Mouse (Mus musculus) left cerebral cortex, adult 8-10 months (tissue): Measurements from ENCODE around the gene E2f4. TPM values are rescaled to one million over a fixed set of nuclear protein-coding genes. Genes with fewer than 3 reads are reported as not detected.

ENCODE experiments used
- DNase-seq, 2 experiments: peaks; one replicate each; pipeline ENCODE4 v3.0.0; 2022; ENCODE audit warnings: low spot score in 2 of 2
- total RNA-seq, 4 experiments: library from RNA; stranded (reverse); gene quantifications; 2 replicates each; pipeline ENCODE4 v1.2.4; 2022

E2f4 gene
- total RNA-seq, 4 experiments from 2014 or later = 31.2 to 39.0 (median 34.8) TPM

DNA sequence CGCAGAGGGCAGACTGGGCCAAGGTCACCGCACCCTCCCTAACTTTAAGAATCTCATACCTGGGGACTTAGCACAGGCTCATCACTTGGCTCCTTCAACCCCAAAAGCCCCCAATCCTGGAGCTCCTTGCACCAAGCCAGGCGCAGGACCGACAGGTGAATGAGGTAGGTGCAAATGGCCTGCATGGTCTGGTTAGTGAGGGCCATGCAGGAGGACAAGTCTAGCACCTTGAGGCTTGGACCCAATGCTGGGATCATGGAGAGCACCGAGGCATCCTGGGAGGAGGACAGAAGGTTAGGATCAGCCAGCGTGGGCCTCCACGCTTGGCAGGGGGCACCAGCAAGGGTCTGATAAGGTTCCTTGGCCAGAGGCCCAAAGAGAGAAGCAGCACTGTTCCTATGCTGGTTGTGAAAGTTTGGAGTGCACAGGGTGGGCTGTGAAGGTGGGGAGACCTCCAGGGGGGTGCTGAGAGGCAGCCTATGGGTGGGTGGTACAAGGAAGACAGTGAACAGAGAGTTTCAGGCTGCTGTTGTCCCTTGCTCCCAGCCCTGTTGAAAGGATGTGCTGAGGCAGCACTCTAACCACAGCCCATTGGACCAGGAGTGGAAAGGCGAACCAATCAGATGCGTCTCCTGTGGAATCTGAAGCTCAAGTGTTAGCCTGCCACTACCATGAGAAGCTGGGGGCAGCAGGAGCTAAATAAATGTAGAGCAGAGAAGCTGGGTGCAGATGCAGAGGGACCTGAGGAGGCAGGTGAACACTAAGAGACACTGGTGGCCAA, 16.3 kb downstream of the E2f4 start:
- DNase-seq = no peak

DNA sequence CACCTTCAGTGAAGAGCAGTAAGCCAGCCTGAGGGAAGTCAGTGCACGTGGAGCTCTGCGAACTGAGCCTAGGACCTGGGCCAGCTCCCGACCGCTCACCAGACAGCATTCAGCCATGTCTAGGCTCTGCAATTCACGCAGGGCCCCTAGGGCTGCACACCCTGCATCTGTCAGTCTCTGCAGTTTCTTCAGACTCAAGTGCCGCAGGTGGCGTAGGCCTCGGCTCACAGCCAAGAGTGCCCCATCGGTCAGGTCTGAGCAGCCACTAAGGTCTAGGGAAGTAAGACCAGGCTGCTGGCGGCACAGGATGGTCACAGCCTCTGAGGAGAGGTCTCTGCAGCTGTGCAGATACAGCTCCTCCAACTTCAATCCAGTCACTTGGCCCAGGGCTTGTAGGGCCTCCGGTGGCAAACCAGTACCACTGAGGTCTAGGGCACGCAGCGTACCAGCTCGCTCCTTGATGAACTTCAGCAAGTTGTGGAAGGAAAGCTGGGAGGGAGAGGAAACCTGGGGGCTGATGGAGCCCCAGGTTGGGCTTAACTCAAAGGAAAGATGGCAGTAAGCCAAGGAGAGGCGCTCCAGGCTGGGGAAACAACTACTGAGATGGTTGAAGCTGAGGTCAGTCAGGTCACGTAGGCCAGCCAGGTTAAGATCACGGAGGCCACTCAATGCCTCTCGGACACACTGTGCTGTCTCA, 17.8 kb downstream of the E2f4 start:
- DNase-seq = no peak

DNA sequence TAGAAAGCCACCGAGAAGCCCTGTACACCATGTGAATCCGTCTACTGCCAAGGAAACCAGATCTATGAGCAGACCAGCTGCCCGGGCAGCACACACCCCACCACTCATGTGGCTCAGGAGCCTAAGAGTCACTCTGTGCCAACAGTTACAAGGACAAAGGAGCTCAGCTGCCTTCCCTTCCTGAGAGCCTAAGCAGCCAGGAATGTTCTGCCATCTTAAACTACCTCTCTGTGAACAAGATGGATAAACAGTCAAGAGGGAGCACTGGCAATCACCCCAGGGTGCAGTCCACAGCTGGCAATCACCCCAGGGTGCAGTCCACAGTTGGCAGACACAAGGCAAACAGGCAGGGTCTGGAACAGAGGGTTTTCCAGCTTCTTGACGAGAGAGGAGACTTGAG, 20.5 kb downstream of the E2f4 start:
- no peak for DNase-seq

DNA sequence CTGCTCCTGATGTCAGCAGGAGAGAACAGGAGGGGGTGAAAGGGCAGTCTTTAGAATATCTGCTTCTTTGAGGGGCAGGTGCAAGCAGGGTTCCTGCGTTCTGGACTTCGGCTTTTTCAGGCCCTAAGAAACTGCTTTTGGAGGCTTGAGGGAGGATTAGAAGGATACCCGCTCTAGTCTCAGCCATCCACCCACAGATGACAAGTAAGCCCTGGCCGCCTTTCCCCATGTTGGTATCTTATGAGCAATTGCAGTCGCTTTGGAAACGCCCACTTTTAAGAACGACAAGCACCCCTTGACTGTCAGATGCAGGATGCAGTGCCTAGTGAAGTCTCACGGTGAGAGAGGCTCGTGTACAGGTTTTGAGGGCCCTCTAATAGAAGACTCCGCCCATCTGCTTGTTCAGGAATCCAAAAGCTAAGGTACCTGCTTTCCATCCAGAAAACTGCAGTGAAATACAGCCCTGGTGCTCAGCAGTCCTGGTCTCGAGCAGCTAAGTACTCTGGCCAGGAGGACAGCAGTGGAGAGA, 21.3 kb downstream of the E2f4 start:
- DNase-seq = no peak

DNA sequence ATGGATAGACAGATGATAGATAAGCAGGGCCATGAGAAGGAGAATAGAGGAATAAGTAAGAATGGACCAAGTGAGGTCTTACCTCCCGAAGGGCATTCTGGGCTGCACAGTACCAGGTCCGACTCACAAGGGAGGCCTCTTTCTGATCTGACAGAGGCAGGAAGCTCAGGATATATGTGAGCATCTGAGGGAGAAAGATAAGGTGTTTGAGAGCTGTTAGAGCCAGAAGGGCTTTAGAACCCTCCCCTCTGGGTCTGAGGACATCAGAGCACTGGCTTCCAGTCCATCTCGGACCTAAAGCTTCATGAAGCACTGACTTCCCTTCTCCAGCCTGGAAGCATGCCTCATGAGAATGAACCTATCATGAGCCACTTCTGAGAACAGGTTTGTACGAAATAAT, 25.7 kb downstream of the E2f4 start:
- DNase-seq = no peak

DNA sequence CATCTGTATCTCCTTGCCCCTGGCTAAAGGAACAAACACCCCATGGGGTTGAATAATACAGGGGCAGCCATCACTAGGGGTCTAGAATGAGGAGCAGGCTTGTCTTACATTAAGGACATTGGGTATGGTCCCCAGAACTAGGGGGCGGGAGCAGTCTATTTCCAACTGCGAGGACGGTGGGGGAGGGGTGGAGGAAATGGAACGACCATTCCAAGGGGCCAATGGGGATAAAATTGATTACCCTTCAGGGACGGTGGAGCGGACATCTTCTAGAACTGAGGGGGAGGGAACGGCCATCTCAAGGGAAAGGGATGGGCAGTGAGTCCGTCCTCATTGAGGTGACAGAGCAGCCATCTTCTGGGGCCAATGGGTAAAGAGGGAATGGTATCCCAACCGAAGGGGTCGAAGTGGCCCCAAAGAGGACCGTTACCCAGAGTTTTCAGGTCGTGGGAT, 28.2 kb downstream of the E2f4 start:
- DNase-seq = no peak

DNA sequence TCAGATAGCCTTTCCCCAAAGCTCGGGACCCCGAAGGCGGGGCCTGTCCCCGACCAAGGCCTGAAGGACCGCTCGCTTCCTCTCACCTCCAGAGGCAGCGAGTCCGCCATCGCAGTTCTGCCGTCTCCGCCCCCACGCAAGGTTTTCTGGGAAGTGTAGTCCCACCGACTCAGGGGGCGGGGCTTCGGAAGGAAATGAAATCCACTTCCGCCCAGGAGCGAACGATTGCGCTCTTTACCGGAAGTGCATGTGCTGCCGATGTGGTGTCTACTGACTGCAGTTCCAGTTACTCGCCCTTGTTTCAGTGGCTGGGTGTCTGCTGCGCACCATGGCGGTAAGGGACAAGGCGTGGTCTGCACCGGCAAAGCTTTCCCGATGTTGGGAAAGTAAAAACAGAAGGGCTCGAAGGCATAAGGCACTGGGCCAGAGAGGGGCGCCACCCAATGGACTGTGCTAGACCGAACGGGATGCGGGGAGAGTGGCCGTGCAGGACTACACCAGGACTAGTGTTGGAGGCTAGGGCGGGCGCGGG, 28.7 kb downstream of the E2f4 start, which contains the start of the genes Lrrc29 and Tmem208:
Gene Lrrc29, minus strand, starts transcription at position 138 of the 532 bp plus-strand sequence.
Gene Tmem208, plus strand, starts transcription at position 214 of the 532 bp plus-strand sequence.
- DNase-seq = peak; percentile 85 to 96

DNA sequence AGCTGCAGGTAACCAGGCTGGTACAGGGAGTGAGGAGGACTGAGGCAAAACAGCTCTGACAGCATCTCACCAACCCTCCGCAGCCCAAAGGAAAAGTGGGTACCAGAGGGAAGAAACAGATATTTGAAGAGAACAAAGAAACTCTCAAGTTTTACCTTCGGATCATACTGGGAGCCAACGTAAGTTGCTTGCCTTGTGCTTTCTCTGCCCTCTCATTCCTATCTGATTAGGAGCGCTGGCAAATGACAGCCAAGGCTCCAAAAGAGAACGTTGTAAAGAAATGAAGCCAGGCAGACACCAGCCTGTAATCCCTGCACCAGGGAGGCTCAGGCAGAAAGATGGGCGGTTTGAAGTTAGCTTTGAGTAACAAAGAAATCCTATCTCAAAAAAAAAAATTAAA, 29.5 kb downstream of the E2f4 start:
- DNase-seq = no peak

DNA sequence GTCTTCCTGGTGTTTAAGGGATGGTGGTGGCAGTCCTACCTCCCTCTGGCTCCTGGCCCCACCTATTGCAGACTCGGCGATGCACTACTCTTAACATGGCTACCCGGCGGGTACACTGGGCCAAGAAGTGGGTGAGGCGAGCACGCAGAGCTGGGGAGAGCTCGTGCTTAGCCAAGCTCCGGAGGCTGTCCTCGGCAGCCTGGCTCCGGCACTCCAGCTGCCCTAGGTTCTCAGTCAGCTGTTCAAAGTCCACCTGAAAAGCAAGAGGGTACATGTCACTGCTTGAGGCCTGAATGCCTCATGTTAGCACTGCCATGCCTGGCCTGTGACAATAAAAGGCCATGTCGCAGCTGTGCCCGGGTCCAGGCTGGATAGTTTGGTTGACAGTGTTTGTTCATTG, 32.9 kb downstream of the E2f4 start:
- DNase-seq = no peak

DNA sequence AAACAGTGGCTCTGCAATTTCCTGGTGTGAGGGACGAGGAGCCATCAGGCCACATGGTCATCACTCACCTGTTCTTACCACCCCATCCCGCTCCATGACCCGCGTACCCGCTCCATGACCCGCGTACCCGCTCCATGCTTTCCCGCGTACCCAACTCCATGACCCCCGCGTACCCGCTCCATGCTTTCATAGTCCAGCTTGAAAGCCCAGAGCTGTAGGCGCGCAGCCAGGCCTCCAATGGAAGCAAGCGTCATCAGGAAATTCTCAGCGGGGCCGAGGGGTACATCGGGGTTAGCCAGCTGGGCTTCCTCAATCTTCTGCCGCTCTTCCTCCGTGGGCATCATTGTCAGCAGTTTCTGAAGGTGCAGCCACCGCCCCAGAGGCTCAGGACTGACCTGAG, 34.0 kb downstream of the E2f4 start:
- DNase-seq = no peak

DNA sequence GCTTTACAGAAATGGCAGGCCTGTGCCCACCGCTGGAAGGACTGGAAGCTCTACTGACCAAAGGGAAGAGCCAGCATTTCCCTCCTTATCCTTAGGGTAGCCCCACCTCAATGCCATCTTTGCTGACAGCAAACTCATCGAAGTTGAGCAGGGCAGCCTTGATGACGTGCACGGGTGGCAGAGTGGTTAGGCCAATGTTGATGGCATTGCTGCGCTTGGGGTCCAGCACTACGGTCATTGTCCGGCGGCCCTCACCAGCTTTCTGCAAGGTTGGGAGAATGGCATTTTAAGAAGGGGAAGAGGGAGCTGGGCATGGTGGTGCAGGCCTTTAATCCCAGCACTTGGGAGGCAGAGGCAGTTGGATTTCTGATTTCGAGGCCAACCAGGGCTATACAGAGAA, 34.5 kb downstream of the E2f4 start:
- no peak for DNase-seq

DNA sequence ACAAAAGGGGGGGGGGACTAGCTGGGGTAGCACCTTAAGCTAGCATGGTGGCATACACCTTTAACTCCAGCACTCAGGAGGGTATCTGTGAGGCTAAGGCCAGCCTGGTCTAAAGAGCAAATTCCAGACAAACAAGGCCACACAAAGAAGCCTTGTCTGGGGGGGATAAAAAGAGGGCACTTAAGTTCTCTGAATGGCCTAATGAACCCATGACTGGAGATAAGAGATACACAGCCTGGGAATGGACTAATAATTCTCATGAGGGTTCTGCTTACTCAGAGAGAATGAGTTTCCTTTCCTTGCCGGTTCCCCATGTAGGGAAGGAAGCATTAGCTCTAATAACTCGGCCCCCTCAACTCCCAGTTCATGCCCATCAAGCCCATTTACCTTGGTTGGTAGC, 35.1 kb downstream of the E2f4 start:
- no peak for DNase-seq

DNA sequence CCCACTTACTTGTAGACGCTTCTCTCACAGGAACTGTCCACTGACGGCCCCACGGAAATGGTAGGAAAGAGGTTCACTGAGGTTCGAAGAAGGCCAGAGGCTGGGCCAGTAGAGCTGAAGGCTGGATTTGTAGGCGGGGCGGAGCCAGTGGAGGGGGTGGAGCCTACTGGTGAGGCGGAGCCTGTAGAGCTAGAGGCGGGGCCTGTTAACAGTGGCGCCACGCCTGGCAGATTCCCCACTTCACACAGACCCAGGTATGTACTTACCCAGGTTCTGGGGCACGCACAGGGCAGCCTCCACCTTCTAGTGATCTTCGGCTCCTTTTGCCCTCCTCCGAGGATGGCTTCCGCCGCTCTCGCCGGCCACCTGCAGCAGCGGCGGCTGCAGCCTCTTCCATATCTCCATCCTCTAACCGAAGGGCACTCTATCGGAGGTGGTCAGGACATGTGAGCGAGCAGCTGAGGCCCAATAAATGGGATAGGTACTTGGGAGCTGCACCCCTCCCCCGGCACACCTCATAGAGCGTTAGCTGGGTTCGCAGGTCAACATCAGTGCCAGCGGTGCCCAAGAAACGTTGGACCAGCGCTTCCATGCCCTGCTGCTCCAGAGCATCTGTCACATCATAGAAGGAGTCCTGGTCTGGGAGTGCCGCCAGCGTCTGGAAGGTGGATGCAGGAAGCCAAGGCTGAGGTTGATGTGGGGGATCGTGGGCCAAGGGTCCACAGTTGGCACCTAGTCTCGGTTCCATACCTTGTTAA, 39.1 kb downstream of the E2f4 start:
- DNase-seq = no peak

DNA sequence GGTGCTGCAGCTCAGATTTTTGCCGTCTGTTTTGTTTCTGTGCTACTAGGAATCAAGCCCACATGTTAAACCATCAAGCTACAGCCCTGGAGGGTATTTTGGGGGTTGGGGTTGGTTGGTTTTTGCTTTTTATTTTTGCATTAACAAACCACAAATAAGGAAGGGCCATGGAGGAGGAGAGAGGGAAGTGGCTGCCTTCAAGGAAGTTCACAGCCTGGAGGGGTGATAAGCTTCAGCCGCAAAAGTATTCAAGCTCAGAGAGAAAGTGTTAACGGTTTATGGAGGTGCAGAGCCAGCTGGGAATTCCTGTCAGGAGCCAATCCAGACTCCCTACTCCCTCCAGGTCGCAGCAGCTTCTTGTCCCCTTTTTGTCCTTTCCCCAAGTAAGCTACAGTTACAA, 41.5 kb downstream of the E2f4 start:
- no peak for DNase-seq

DNA sequence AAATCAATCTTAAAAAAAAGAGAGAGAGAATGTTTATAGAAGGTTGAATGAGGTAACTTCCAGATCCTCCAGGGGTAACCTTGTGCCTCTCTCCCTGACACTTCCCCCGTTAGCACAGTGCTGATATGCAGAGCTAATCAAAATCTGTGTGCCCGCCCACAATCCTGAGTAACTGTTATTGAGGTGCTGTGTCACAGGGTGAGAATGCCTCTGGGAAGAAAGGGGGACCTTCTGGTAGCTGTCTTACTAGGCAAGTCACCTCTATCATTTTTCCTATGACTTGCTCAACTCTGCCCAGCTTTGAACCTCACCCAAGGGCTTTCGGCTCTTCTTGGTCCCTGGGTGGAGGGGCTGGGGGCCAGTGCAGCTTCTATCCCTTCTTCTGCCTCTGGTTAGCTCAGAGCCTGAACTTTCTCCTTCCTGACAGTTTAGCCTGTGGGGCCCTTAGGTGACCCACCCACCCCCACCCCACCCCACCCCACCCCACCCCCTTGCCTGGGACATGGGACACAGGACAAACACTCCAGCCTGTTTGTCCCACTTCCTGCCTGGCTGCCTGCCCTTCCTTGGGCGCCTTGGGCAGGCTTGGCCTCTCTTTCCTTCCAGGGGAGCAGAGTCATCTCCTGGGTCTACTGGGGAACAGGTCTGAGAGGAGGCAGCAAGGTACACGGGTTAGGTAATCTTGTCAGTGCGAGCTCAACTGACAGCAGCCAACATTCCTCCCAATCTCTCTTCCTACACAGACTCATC, 42.6 kb downstream of the E2f4 start:
- no peak for DNase-seq

DNA sequence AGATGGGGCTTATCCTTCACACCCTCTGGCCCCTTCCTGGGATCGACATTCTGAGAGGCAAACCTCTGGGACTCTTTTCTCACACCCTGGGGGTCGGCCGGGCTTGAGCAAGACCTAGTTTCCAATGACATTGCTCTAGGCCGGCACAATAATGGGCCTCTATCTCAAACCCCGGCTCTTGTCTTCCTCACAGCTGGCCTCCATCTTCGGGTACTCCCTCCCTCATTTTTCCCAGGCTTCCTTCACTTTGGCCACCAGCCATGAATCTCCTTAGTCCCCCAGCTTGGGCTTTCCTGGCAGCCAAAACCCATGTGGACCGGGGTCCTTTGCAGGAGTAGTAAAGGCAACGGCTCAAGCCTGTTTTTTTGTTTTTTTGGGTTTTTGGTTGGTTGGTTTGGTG, 43.9 kb downstream of the E2f4 start:
- DNase-seq = no peak

DNA sequence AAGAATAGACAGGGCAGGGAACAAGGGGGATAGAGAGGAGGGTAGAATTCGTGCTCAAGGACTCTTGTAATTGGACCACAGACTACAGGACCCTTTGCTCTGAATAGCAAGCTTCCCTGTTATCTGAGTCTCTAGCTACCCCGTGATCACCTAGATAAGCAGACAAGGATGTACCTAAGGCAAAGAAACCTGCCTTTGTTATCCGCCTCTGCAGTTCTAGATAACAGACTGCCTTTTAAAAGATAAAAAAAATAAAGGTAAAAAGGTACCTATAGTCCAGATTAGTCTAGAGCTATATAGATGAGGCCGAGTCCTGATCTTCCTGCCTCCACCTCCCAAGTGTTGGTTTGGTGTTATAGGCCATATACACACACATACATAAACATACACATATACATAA, 45.3 kb downstream of the E2f4 start:
- no peak for DNase-seq

DNA sequence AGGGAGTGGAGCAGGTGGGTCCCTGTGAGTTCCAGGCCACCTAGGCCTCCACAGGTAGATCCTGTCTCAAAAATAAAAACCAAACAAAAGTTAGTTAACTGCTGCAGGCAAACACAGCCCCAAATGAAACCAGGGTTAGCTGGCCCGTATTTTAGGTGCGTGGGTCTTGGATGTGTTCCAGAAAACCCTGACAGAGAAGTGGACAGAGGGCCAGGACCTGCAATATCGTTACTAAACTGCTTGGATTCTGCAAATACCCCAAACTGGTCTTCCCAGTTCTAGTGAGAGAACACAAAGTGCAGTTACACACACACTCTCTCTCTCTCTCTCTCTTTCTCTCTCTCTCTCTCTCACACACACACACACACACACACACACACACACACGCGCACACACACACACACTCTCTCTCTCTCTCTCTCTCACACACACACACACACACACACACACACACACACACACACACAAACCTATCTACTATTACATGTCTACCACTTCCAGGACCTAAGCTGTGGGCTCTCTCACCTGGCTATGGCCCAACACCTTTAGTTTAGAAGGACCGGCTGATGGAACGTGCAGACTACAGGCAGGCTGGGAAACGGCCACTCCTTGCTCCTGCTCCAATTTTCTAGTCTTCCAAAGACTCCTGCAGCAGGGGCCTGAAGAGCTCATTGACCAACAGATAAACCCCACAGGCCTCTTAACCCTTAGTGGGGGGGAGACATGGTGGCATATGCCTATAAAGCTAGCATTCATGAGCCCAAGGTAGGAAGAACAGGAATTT, 46.5 kb downstream of the E2f4 start:
- no peak for DNase-seq

DNA sequence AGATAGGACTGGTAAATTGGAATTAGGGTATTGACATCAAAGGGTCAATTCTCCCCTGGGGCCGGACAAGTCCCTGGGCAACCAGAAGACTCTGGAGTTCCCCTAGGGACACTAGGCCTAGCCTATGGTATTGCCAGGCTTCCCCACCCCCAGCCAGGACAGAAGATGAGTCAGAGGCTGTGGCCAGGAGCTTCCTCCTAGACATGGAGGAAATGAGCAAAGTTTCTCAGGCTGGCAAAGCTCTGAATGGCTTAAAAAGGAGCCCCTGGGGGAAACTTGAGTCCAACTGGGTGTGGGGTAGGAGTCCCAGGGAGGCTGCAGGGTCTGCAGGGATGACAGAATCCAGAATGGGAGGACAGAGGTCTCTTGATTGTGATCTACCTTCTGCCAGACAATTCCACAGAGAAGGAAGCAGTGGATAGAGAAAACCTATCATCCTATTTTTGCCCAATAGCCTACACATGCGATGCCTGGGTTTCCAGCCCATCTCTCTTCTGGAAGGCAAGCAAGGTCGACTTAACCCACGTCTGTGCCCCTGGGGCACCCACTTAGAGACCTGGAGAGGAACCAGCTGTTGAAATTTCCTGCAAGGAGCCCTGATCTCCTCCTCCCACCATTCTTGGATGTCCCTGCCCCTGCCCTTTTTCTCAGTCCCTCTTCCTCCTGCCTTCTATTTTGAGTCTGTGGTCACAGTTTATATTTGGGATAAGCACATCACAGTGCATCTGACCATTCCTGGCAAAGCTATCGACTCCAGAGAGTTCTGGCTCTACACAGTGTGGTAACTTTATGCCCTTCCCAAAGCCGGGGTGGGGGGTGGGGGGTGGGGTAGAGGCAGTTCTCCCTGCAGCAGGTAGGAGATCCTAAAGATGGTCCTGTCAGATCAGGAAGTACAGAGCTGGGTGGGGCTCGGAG, 47.9 kb downstream of the E2f4 start:
- no peak for DNase-seq
